Mouse (Mus musculus) hindbrain, embryonic 12.5 days (tissue): ENCODE results near the gene Ddr2. TPM values are rescaled to one million over a fixed set of nuclear protein-coding genes. Genes with fewer than 3 reads are reported as not detected.
A peak's percentile ranks its signal among the peaks of the same experiment; 100 is the strongest.
"Not testable (repeated sequence)": the region's sequence is repeated elsewhere in the genome, so short reads cannot be mapped to it uniquely, and the experiment has no call there.

Experiments used
- ATAC-seq: fragments of 200-750 bp; cut with Nextera tagmentation; 2 replicates; pipeline ENCODE4 v1.8.0; 2017; ENCODE audit warnings: moderate TSS enrichment; ENCODE audit not compliant: low FRiP score
- H3K27ac ChIP-seq: fragments of 300-500 bp; sonication (generic); 2 replicates; pipeline ENCODE4 v1.5.1; 2016; ENCODE audit warnings: mild to moderate bottlenecking
- H3K27me3 ChIP-seq: fragments of 300-500 bp; sonication (generic); 2 replicates; pipeline ENCODE4 v1.6.1; 2016; ENCODE audit warnings: mild to moderate bottlenecking
- H3K36me3 ChIP-seq: fragments of 300-500 bp; sonication (generic); 2 replicates; pipeline ENCODE4 v1.6.1; 2016; ENCODE audit warnings: mild to moderate bottlenecking
- H3K4me1 ChIP-seq: fragments of 300-500 bp; sonication (generic); 2 replicates; pipeline ENCODE4 v1.6.1; 2016
- H3K4me2 ChIP-seq: fragments of 300-500 bp; sonication (generic); replicated peaks from 2 replicates; pipeline ENCODE4 v1.6.1; 2016; ENCODE audit warnings: mild to moderate bottlenecking
- H3K4me3 ChIP-seq: fragments of 300-500 bp; sonication (generic); 2 replicates; pipeline ENCODE4 v1.5.1; 2016; ENCODE audit warnings: mild to moderate bottlenecking
- H3K9ac ChIP-seq: fragments of 300-500 bp; sonication (generic); 2 replicates; pipeline ENCODE4 v1.6.1; 2016; ENCODE audit warnings: mild to moderate bottlenecking, moderate library complexity
- H3K9me3 ChIP-seq: fragments of 300-500 bp; sonication (generic); replicated peaks from 2 replicates; pipeline ENCODE4 v1.6.1; 2016; ENCODE audit warnings: mild to moderate bottlenecking
- WGBS: fragments of 180-500 bp; shearing (Covaris S2); methylation state at CpG from one replicate; pipeline ENCODE4 v1.1.7; 2016; 5-methylcytosine and 5-hydroxymethylcytosine counted together
- polyA plus RNA-seq: library from polyadenylated mRNA; unstranded; fragments of >200 nt; fragmentation: Nextera tagmentation; extraction: Ambion mirVana; gene quantifications from 2 replicates; pipeline ENCODE4 v1.2.1, GENCODE M21; 2016

Ddr2 gene
- polyA plus RNA-seq, 1 experiment from 2014 or later: 42.1 TPM

- no peaks in the 10 kb centered on the region for H3K36me3 ChIP-seq
- ATAC-seq: no peak
- H3K4me2 ChIP-seq: no peak overlapping the region
- H3K27me3 ChIP-seq: no peaks in the 10 kb centered on the region
- no peak overlapping the region for H3K27ac ChIP-seq
- 0 out of 2 replicates have a peak, but pooled peaks cover 6% of the 10 kb centered on the region for H3K9me3 ChIP-seq
- H3K9ac ChIP-seq: no peak overlapping the region
- WGBS: 94% methylated on average over 15 of the region's 15 CpGs
- no peaks in the 10 kb centered on the region for H3K4me1 ChIP-seq
- no peak overlapping the region for H3K4me3 ChIP-seq
Observed at GRCm38 (mm10) chr1:170010716-170011505, 99.7 kb downstream of the Ddr2 start.

- Histone ChIP-seq H3K4me1 (no peaks in the 10 kb centered on the region), H3K27ac (no peak overlapping the region), H3K4me2 (no peak overlapping the region), H3K4me3 (no peak overlapping the region), H3K9ac (no peak overlapping the region), H3K27me3 (no peaks in the 10 kb centered on the region), H3K9me3 (no peaks in the 10 kb centered on the region), H3K36me3 (no peaks in the 10 kb centered on the region)
- no peak for ATAC-seq
- WGBS: 96% methylated on average over 1 of the region's 1 CpGs
Observed at GRCm38 (mm10) chr1:170009296-170009695, 101.3 kb downstream of the Ddr2 start.

- no peaks in the 10 kb centered on the region for H3K36me3 ChIP-seq
- no peak overlapping the region for H3K27ac ChIP-seq
- 84% methylated on average over 13 of the region's 13 CpGs for WGBS
- no peaks in the 10 kb centered on the region for H3K9me3 ChIP-seq
- H3K27me3 ChIP-seq: no peaks in the 10 kb centered on the region
- H3K9ac ChIP-seq: no peak overlapping the region
- H3K4me1 ChIP-seq: no peaks in the 10 kb centered on the region
- no peak for ATAC-seq
- no peak overlapping the region for H3K4me3 ChIP-seq
- H3K4me2 ChIP-seq: no peak overlapping the region
Observed at GRCm38 (mm10) chr1:170008432-170009220, 101.9 kb downstream of the Ddr2 start.

GRCm38 (mm10) chr1:170006516-170006915, 104.0 kb downstream of the Ddr2 start:
- Histone ChIP-seq H3K9ac (no peak overlapping the region), H3K27me3 (no peaks in the 10 kb centered on the region), H3K4me1 (no peaks in the 10 kb centered on the region), H3K4me2 (no peak overlapping the region), H3K9me3 (no peaks in the 10 kb centered on the region), H3K36me3 (no peaks in the 10 kb centered on the region), H3K27ac (no peak overlapping the region), H3K4me3 (no peak overlapping the region)
- no peak for ATAC-seq
- WGBS: 69% methylated on average over 5 of the region's 5 CpGs

GRCm38 (mm10) chr1:170005297-170005696, 105.3 kb downstream of the Ddr2 start:
- 84% methylated on average over 3 of the region's 3 CpGs for WGBS
- no peak overlapping the region for H3K9ac ChIP-seq
- no peaks in the 10 kb centered on the region for H3K4me1 ChIP-seq
- no peak overlapping the region for H3K27ac ChIP-seq
- no peak overlapping the region for H3K4me2 ChIP-seq
- no peaks in the 10 kb centered on the region for H3K36me3 ChIP-seq
- H3K4me3 ChIP-seq: no peak overlapping the region
- ATAC-seq: no peak
- no peaks in the 10 kb centered on the region for H3K27me3 ChIP-seq
- H3K9me3 ChIP-seq: no peaks in the 10 kb centered on the region

- 92% methylated on average over 6 of the region's 6 CpGs for WGBS
- not testable (repeated sequence) for H3K9ac ChIP-seq, H3K4me3 ChIP-seq, H3K4me2 ChIP-seq, ATAC-seq, H3K9me3 ChIP-seq, H3K27ac ChIP-seq, H3K27me3 ChIP-seq, H3K36me3 ChIP-seq, H3K4me1 ChIP-seq
Observed at GRCm38 (mm10) chr1:169993901-169994300, 116.7 kb downstream of the Ddr2 start.

- 61% methylated on average over 1 of the region's 1 CpGs for WGBS
- no peaks in the 10 kb centered on the region for H3K27me3 ChIP-seq
- no peak overlapping the region for H3K4me2 ChIP-seq
Observed at GRCm38 (mm10) chr1:169986166-169986565, 124.4 kb downstream of the Ddr2 start.

GRCm38 (mm10) chr1:169977621-169978020, 132.9 kb downstream of the Ddr2 start:
- Histone ChIP-seq H3K9me3 (no peaks in the 10 kb centered on the region), H3K9ac (no peak overlapping the region), H3K4me1 (no peaks in the 10 kb centered on the region), H3K27me3 (no peaks in the 10 kb centered on the region), H3K36me3 (0 out of 2 replicates have a peak, but pooled peaks cover under 1% of the 10 kb centered on the region), H3K27ac (no peak overlapping the region), H3K4me2 (no peak overlapping the region), H3K4me3 (no peak overlapping the region)
- 87% methylated on average over 4 of the region's 4 CpGs for WGBS
- no peak for ATAC-seq

More at GRCm38 (mm10) chr1:169986166-169986565, 124.4 kb downstream of the Ddr2 start:
- no peaks in the 10 kb centered on the region for H3K4me1 ChIP-seq
- no peak overlapping the region for H3K9ac ChIP-seq
- H3K9me3 ChIP-seq: no peaks in the 10 kb centered on the region
- no peaks in the 10 kb centered on the region for H3K36me3 ChIP-seq
- no peak overlapping the region for H3K27ac ChIP-seq
- no peak for ATAC-seq
- H3K4me3 ChIP-seq: no peak overlapping the region

- H3K4me3 ChIP-seq: no peak overlapping the region
- H3K27ac ChIP-seq: no peak overlapping the region
- peaks cover 12% of the 10 kb centered on the region for H3K4me1 ChIP-seq
- H3K36me3 ChIP-seq: 0 out of 2 replicates have a peak, but pooled peaks cover 3% of the 10 kb centered on the region
- WGBS: 84% methylated on average over 2 of the region's 2 CpGs
- H3K4me2 ChIP-seq: no peak overlapping the region
- H3K9ac ChIP-seq: no peak overlapping the region
- no peak for ATAC-seq
- no peaks in the 10 kb centered on the region for H3K9me3 ChIP-seq
- H3K27me3 ChIP-seq: no peaks in the 10 kb centered on the region
Observed at GRCm38 (mm10) chr1:169971998-169972397, 138.6 kb downstream of the Ddr2 start.

- Histone ChIP-seq H3K4me1 (peaks cover 12% of the 10 kb centered on the region), H3K27me3 (no peaks in the 10 kb centered on the region), H3K9ac (no peak overlapping the region), H3K4me2 (no peak overlapping the region), H3K4me3 (no peak overlapping the region), H3K9me3 (no peaks in the 10 kb centered on the region), H3K27ac (no peak overlapping the region), H3K36me3 (peaks cover 8% of the 10 kb centered on the region)
- ATAC-seq: no peak
- 95% methylated on average over 4 of the region's 4 CpGs for WGBS
Observed at GRCm38 (mm10) chr1:169970936-169971335, 139.6 kb downstream of the Ddr2 start.

- Histone ChIP-seq H3K9ac (peak overlapping the region; percentile 58), H3K9me3 (no peaks in the 10 kb centered on the region), H3K4me2 (peak overlapping the region; percentile 69), H3K4me1 (peaks cover 12% of the 10 kb centered on the region), H3K36me3 (peaks cover 22% of the 10 kb centered on the region), H3K4me3 (peak overlapping the region; percentile 57), H3K27me3 (no peaks in the 10 kb centered on the region), H3K27ac (peak overlapping the region; percentile 86)
- WGBS: under 1% methylated on average over 9 of the region's 9 CpGs
- peak; percentile 75 for ATAC-seq
Observed at GRCm38 (mm10) chr1:169969516-169969886, 141.1 kb downstream of the Ddr2 start.

- Histone ChIP-seq H3K4me1 (peaks cover 12% of the 10 kb centered on the region), H3K9ac (peak within 1 kb of the TSS; percentile 58), H3K4me2 (peak within 1 kb of the TSS; percentile 69), H3K36me3 (peaks cover 25% of the 10 kb centered on the region), H3K27ac (peak within 1 kb of the TSS; percentile 86), H3K9me3 (no peaks in the 10 kb centered on the region), H3K4me3 (peak within 1 kb of the TSS; percentile 57), H3K27me3 (no peaks in the 10 kb centered on the region)
- peak; percentile 100 for ATAC-seq
- under 1% methylated on average over 48 of the region's 48 CpGs for WGBS
Observed at GRCm38 (mm10) chr1:169968792-169969515, 141.6 kb downstream of the Ddr2 start, which contains the start of gene Hsd17b7. Gene Hsd17b7 (minus strand): TSS chr1:169969241.
